Mouse (Mus musculus) spleen, adult 2 months (tissue): ENCODE measurements at regions not wholly inside any gene's neighbourhood (a gene's known extent, or its start where the extent isn't known, plus 50 kb on each side); places are given as distances from the start of the nearest gene placed in this dataset.

Experiments used
- CTCF ChIP-seq: fragments of 200-500 bp; IDR thresholded peaks from 2 replicates; pipeline ENCODE4 v1.5.1; 2011; ENCODE audit warnings: mild to moderate bottlenecking, inconsistent platforms; ENCODE audit not compliant: insufficient read depth, insufficient read length, insufficient replicate concordance; ENCODE audit errors: extremely low read depth
- POLR2A ChIP-seq: fragments of 200-500 bp; IDR thresholded peaks from 2 replicates; pipeline ENCODE4 v1.6.1; 2011; ENCODE audit warnings: low read depth, low read length, inconsistent platforms

GRCm38 (mm10) chr17:48647431-48647830 lies 192.7 kb downstream of the Unc5cl start:
- TF ChIP-seq POLR2A (no peak), CTCF (no peak)
